Mouse (Mus musculus) ES-Bruce4 (cell line): ENCODE measurements around the gene Tnpo2.
"Not testable (repeated sequence)": the region's sequence is repeated elsewhere in the genome, so short reads cannot be mapped to it uniquely, and the experiment has no call there.

Experiments
- CTCF ChIP-seq: IDR thresholded peaks from one replicate; pipeline ENCODE4 v1.8.1; 2011; ENCODE audit warnings: low read depth, low read length
- EP300 ChIP-seq: IDR thresholded peaks from 2 replicates; pipeline ENCODE4 v1.6.1; 2011; ENCODE audit warnings: low read depth, low read length; ENCODE audit not compliant: insufficient read depth
- POLR2A ChIP-seq: IDR thresholded peaks from one replicate; pipeline ENCODE4 v1.8.1; 2011; ENCODE audit warnings: low read length; ENCODE audit not compliant: insufficient read depth

DNA sequence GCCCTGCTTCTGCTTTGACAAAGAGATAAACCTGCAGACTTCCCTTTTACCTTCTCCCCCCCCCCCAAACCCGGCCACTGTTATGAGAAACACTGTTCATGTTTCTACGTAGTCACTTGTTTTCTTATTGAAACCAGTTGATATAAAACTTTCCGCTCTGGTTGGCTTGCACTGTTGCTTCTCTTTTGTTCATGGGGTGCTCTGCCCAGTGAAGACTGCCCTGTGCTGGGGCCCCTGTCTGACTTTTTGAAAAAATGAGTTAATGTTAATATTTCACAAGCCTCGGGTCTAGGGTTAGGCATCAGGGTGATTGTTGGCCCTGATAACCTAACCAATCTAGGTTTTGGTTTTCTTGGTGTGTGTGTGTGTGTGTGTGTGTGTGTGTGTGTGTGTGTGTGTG lies 45.5 kb downstream of the Tnpo2 start:
- not testable (repeated sequence) for TF ChIP-seq EP300, POLR2A, CTCF
